Mouse (Mus musculus): ENCODE data around the gene Rad54l.

The Rad54l gene

GRCm38 (mm10) chr4:116123602-116124519 is at the start of gene Rad54l, which contains the start of gene Pomgnt1:
TSS of gene Rad54l (minus strand) at chr4:116123690.
TSS of gene Pomgnt1 (plus strand) at chr4:116123840.
- DNase-seq: peak; percentile 70 to 72

- DNase-seq: no peak
Observed at GRCm38 (mm10) chr4:116173072-116173471, 49.6 kb upstream of the Rad54l start, which contains the start of the genes 1700042G07Rik and Gm49337. TSS of gene 1700042G07Rik (plus strand) at chr4:116173372. TSS of gene Gm49337 (plus strand) at chr4:116173384.

GRCm38 (mm10) chr4:116169353-116169672 is 45.8 kb upstream of the Rad54l start:
- no peak for DNase-seq

- DNase-seq: peak; percentile 79 to 80
Observed at GRCm38 (mm10) chr4:116168617-116169352, 45.3 kb upstream of the Rad54l start.

GRCm38 (mm10) chr4:116167404-116167803 is 43.9 kb upstream of the Rad54l start, which contains the start of gene Tspan1:
TSS of gene Tspan1 (minus strand) at chr4:116167601.
- peak; percentile 30 to 55 for DNase-seq

- DNase-seq: no peak
Observed at GRCm38 (mm10) chr4:116165708-116166407, 42.4 kb upstream of the Rad54l start.

- no peak for DNase-seq
Observed at GRCm38 (mm10) chr4:116164759-116165554, 41.5 kb upstream of the Rad54l start.

GRCm38 (mm10) chr4:116162142-116162541 is 38.7 kb upstream of the Rad54l start:
- DNase-seq: no peak

GRCm38 (mm10) chr4:116160769-116161168 is 37.3 kb upstream of the Rad54l start:
- no peak for DNase-seq

- DNase-seq: peak in 1 of 2 experiments; percentile 36
Observed at GRCm38 (mm10) chr4:116159912-116160311, 36.4 kb upstream of the Rad54l start.

- DNase-seq: no peak
Observed at GRCm38 (mm10) chr4:116157882-116158281, 34.4 kb upstream of the Rad54l start.

- DNase-seq: no peak
Observed at GRCm38 (mm10) chr4:116152702-116153101, 29.2 kb upstream of the Rad54l start.

- no peak for DNase-seq
Observed at GRCm38 (mm10) chr4:116151238-116151637, 27.7 kb upstream of the Rad54l start, which contains the start of gene Lurap1. TSS of gene Lurap1 (minus strand) at chr4:116151338.

GRCm38 (mm10) chr4:116150862-116151221 is 27.4 kb upstream of the Rad54l start:
- no peak for DNase-seq

- peak; percentile 71 to 75 for DNase-seq
Observed at GRCm38 (mm10) chr4:116150156-116150861, 26.8 kb upstream of the Rad54l start.

- peak in 1 of 2 experiments; percentile 9 for DNase-seq
Observed at GRCm38 (mm10) chr4:116149812-116150155, 26.3 kb upstream of the Rad54l start.

GRCm38 (mm10) chr4:116143891-116144717 is 20.6 kb upstream of the Rad54l start:
- peak; percentile 66 to 69 for DNase-seq

GRCm38 (mm10) chr4:116143317-116143811 is 19.9 kb upstream of the Rad54l start:
- peak; percentile 31 to 33 for DNase-seq

GRCm38 (mm10) chr4:116142269-116142668 is 18.8 kb upstream of the Rad54l start:
- DNase-seq: no peak

- no peak for DNase-seq
Observed at GRCm38 (mm10) chr4:116141736-116142135, 18.2 kb upstream of the Rad54l start.

Measured in B cell, adult 2 months (primary cell).